8 mouse cellular contexts compared by ENCODE assay signal in genomic region chr5:137610548-137611244, GRCm38 (mm10). TPM values are rescaled to one million over a fixed set of nuclear protein-coding genes. Genes with fewer than 3 reads are reported as not detected.
DNase-seq lines count a peak whose midpoint lies in the region; ATAC-seq and TF ChIP-seq lines count a peak whose summit lies in the region.

No protein-coding gene starts in this region.

- no peak for TF ChIP-seq CTCF in lung, adult 2 months (IDR thresholded peaks at IDR 0.05; ENCODE audit: insufficient read depth, low read length)

- WGBS in lung, adult 2 months, result 11% methylated on average over 12 of the region's 12 CpGs

- no peak for ATAC-seq in granulocyte monocyte progenitor cell, adult 5-6 weeks (replicated peaks; ENCODE audit: poor library complexity, severe bottlenecking)

- peaks cover 10% of the 10 kb centered on the region; the same call in 1 of the 2 replicates for H3K4me1 ChIP-seq in lung, adult 2 months (ENCODE audit: control insufficient read depth, insufficient read depth, low read length)

- H3K4me3 ChIP-seq in lung, adult 2 months (replicated peaks; ENCODE audit: extremely low read depth, low read depth, low read length), result peak overlapping the region; percentile 66

- peak; percentile 33 for DNase-seq in urinary bladder, adult 2 months (ENCODE audit: low spot score)
- DNase-seq in urinary bladder, postnatal 10 days (ENCODE audit: low spot score), result no peak
- peak; percentile 80 to 89 for DNase-seq in gastrocnemius, postnatal 4 days (ENCODE audit: low spot score in 2 of 2)
- DNase-seq in kidney, adult 11 months, result peak; percentile 85
- DNase-seq in lung, adult 2 months, result peak; percentile 65
- peak; percentile 86 for DNase-seq in testis, postnatal 10 days (ENCODE audit: low spot score)
- no peak for DNase-seq in left cerebral cortex, postnatal 36 days (ENCODE audit: low spot score in 2 of 2)

- no peak for TF ChIP-seq POLR2A in lung, adult 2 months (IDR thresholded peaks at IDR 0.05; ENCODE audit: borderline replicate concordance, extremely low read depth, low read depth, low read length)

- intact Hi-C loops in left cerebral cortex, postnatal 36 days (cut with DNase I), result no loop called here

RNA-seq across cellular contexts. Expression of gene Pcolce, which starts 2.9 kb away (rescaled TPM):
- 305 and 309 TPM in 2 replicates for polyA plus RNA-seq in urinary bladder, adult 2 months (2012; rRNA removed)
- total RNA-seq in gastrocnemius, postnatal 4 days (2021), result 100 to 1,000 TPM; 362 to 399 TPM
- 280 and 290 TPM in 2 replicates for polyA plus RNA-seq in lung, adult 2 months (2012; rRNA removed)
- total RNA-seq in left cerebral cortex, postnatal 36 days (2021), result 10 to 100 TPM in 1 of 2 experiments, 1 to 10 TPM in 1; 8.6 to 14.9 TPM
- not detected in 2 replicates for total RNA-seq in granulocyte monocyte progenitor cell, adult 5-6 weeks (2014; fragmentation: Nextera tagmentation)
- total RNA-seq in granulocyte monocyte progenitor cell, adult 5-6 weeks (2017), result 0.62 TPM in 1 of 2 replicates, not detected in the other

RNA-seq across cellular contexts. Expression of gene Mospd3, which starts 9.8 kb away (rescaled TPM):
- polyA plus RNA-seq in urinary bladder, adult 2 months (2012; rRNA removed), result 30.9 and 38.7 TPM in 2 replicates
- 10 to 100 TPM; 31.1 to 35.3 TPM for total RNA-seq in gastrocnemius, postnatal 4 days (2021)
- polyA plus RNA-seq in lung, adult 2 months (2012; rRNA removed), result 89.1 and 103 TPM in 2 replicates
- total RNA-seq in left cerebral cortex, postnatal 36 days (2021), result 10 to 100 TPM; 19.4 to 26.4 TPM
- total RNA-seq in granulocyte monocyte progenitor cell, adult 5-6 weeks (2014; fragmentation: Nextera tagmentation), result 146 and 159 TPM in 2 replicates
- total RNA-seq in granulocyte monocyte progenitor cell, adult 5-6 weeks (2017), result 4.0 and 7.4 TPM in 2 replicates

RNA-seq across cellular contexts. Expression of gene Fbxo24, which starts 18.1 kb away (rescaled TPM):
- 0.81 and 0.94 TPM in 2 replicates for polyA plus RNA-seq in urinary bladder, adult 2 months (2012; rRNA removed)
- total RNA-seq in gastrocnemius, postnatal 4 days (2021), result under 1 TPM; 0.74 to 0.80 TPM
- polyA plus RNA-seq in lung, adult 2 months (2012; rRNA removed), result 0.89 and 1.0 TPM in 2 replicates
- total RNA-seq in left cerebral cortex, postnatal 36 days (2021), result under 1 TPM; 0.20 to 0.25 TPM
- not detected in 2 replicates for total RNA-seq in granulocyte monocyte progenitor cell, adult 5-6 weeks (2014; fragmentation: Nextera tagmentation)
- total RNA-seq in granulocyte monocyte progenitor cell, adult 5-6 weeks (2017), result not detected in 2 replicates

RNA-seq across cellular contexts. Expression of gene Lrch4, which starts 18.2 kb away (rescaled TPM):
- 17.4 and 19.6 TPM in 2 replicates for polyA plus RNA-seq in urinary bladder, adult 2 months (2012; rRNA removed)
- total RNA-seq in gastrocnemius, postnatal 4 days (2021), result 10 to 100 TPM; 19.2 to 23.0 TPM
- 79.4 and 105 TPM in 2 replicates for polyA plus RNA-seq in lung, adult 2 months (2012; rRNA removed)
- total RNA-seq in left cerebral cortex, postnatal 36 days (2021), result 10 to 100 TPM; 11.3 to 19.4 TPM
- total RNA-seq in granulocyte monocyte progenitor cell, adult 5-6 weeks (2014; fragmentation: Nextera tagmentation), result 57.4 and 73.0 TPM in 2 replicates
- 34.6 and 42.2 TPM in 2 replicates for total RNA-seq in granulocyte monocyte progenitor cell, adult 5-6 weeks (2017)

RNA-seq across cellular contexts. Expression of gene Gm20605, which starts 18.3 kb away (rescaled TPM):
- 22.7 and 24.6 TPM in 2 replicates for polyA plus RNA-seq in urinary bladder, adult 2 months (2012; rRNA removed)
- 10 to 100 TPM in 1 of 2 experiments, 1 to 10 TPM in 1; 8.6 to 11.0 TPM for total RNA-seq in gastrocnemius, postnatal 4 days (2021)
- 63.8 and 65.2 TPM in 2 replicates for polyA plus RNA-seq in lung, adult 2 months (2012; rRNA removed)
- 10 to 100 TPM in 1 of 2 experiments, 1 to 10 TPM in 1; 5.5 to 11.7 TPM for total RNA-seq in left cerebral cortex, postnatal 36 days (2021)
- total RNA-seq in granulocyte monocyte progenitor cell, adult 5-6 weeks (2014; fragmentation: Nextera tagmentation), result 13.2 and 16.4 TPM in 2 replicates
- total RNA-seq in granulocyte monocyte progenitor cell, adult 5-6 weeks (2017), result 0.62 and 3.6 TPM in 2 replicates

Comparison
In these comparisons a context has a peak if more than half of its experiments do, and no peak if none do; other contexts are left out.
1. DNase-seq: peak in urinary bladder, adult 2 months (single experiment), gastrocnemius, postnatal 4 days (2 of 2), kidney, adult 11 months (single experiment), lung, adult 2 months (single experiment) and testis, postnatal 10 days (single experiment); none in urinary bladder, postnatal 10 days (single experiment) and left cerebral cortex, postnatal 36 days (0 of 2).
2. RNA of gene Pcolce, which starts 2.9 kb away (total RNA-seq): 362 to 399 TPM in gastrocnemius, postnatal 4 days; 8.6 to 14.9 TPM in left cerebral cortex, postnatal 36 days and 0.62 TPM in granulocyte monocyte progenitor cell, adult 5-6 weeks; every median in the first group is over 10 times any median in the second.